Mouse (Mus musculus) ES-Bruce4 (cell line): ENCODE data around the gene Fancd2.

ENCODE experiments used
- CTCF ChIP-seq: IDR thresholded peaks from one replicate; pipeline ENCODE4 v1.8.1; 2011; ENCODE audit warnings: low read depth, low read length
- EP300 ChIP-seq: IDR thresholded peaks from 2 replicates; pipeline ENCODE4 v1.6.1; 2011; ENCODE audit warnings: low read depth, low read length; ENCODE audit not compliant: insufficient read depth
- POLR2A ChIP-seq: IDR thresholded peaks from one replicate; pipeline ENCODE4 v1.8.1; 2011; ENCODE audit warnings: low read length; ENCODE audit not compliant: insufficient read depth

- TF ChIP-seq CTCF (peak; percentile 98), EP300 (peak; percentile 44; the same call in 1 of the 2 replicates), POLR2A (no peak)
Measured at GRCm38 (mm10) chr6:113638302-113639040, 107.0 kb downstream of the Fancd2 start, which contains the start of gene Irak2.
